Comparison of ENCODE assay signal across 16 mouse cellular contexts in genomic region chr12:29860986-29861385, GRCm38 (mm10).
"Had no signal": no experiment of that assay in that cellular context is flagged by ENCODE, and none has a peak within 500 bp of the region (broad histone marks: within the 10 kb centered on the region; RNA-seq: fewer than 3 reads in every experiment).

No protein-coding gene starts in this region.

- H3K4me1 ChIP-seq: limb, embryonic 10.5 days; liver, embryonic 15.5 days; midbrain, embryonic 10.5 days; neural tube, embryonic 12.5 days; stomach, embryonic 15.5 days had no signal

- H3K27me3 ChIP-seq: liver, embryonic 15.5 days; neural tube, embryonic 12.5 days; stomach, embryonic 15.5 days had no signal

- H3K36me3 ChIP-seq: limb, embryonic 10.5 days; liver, embryonic 15.5 days; midbrain, embryonic 10.5 days; stomach, embryonic 15.5 days had no signal

- H3K27ac ChIP-seq: left cerebral cortex, adult 2 months; limb, embryonic 10.5 days; liver, embryonic 15.5 days; midbrain, embryonic 10.5 days; neural tube, embryonic 12.5 days; stomach, embryonic 15.5 days had no signal

- H3K4me3 ChIP-seq: left cerebral cortex, adult 2 months; limb, embryonic 10.5 days; liver, embryonic 15.5 days; midbrain, embryonic 10.5 days; myocyte; neural tube, embryonic 12.5 days; stomach, embryonic 15.5 days had no signal

- H3K9me3 ChIP-seq: limb, embryonic 10.5 days; liver, embryonic 15.5 days; midbrain, embryonic 10.5 days; neural tube, embryonic 12.5 days; stomach, embryonic 15.5 days had no signal

- DNase-seq: kidney, postnatal 10 days; kidney, postnatal 4 days; lung, adult 2 months; lung, postnatal 4 days; right cerebral cortex, postnatal 14 days; thymus, adult 2 months; thymus, postnatal 36 days had no signal

- H3K9ac ChIP-seq: liver, embryonic 15.5 days; neural tube, embryonic 12.5 days; stomach, embryonic 15.5 days had no signal

- H3K4me2 ChIP-seq: liver, embryonic 11.5 days; liver, embryonic 15.5 days; neural tube, embryonic 12.5 days; stomach, embryonic 15.5 days had no signal

- ATAC-seq: lung, postnatal 0 days had no signal
